Mouse (Mus musculus) liver, adult 2 months (tissue): Measurements from ENCODE around the gene Poc5.

Experiments
- CTCF ChIP-seq: fragments of 200-500 bp; IDR thresholded peaks from 2 replicates; pipeline ENCODE4 v1.5.1; 2011; ENCODE audit warnings: low read depth, low read length, control low read depth
- POLR2A ChIP-seq: fragments of 200-500 bp; IDR thresholded peaks from 2 replicates; pipeline ENCODE4 v1.6.1; 2011; ENCODE audit warnings: low read length, control low read depth; ENCODE audit not compliant: insufficient read depth; ENCODE audit errors: extremely low read depth

DNA sequence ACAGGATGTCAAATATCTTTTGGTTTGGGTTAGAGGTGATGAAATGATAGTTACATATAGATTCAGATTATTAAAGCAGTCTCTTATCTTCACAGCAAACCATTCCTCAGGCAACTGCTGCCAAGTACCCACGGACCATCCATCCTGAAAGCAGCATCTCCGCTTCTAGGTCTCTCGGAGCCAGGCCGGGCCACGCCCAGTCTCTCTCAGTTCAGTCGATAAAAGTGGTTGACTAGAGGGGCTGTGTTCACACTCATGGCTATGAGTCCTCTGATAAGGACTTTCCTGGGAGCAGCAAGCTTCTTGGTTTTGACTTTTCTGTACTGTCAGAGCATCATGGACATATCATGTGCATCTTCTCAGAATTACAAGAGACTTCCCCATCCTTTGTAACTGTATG lies 26.3 kb downstream of the Poc5 start:
- no peak for TF ChIP-seq CTCF
- TF ChIP-seq POLR2A = no peak
